Mouse (Mus musculus) regulatory T cell (primary cell): Measurements from ENCODE around the gene Babam2.
"Not testable (repeated sequence)": the region's sequence is repeated elsewhere in the genome, so short reads cannot be mapped to it uniquely, and the experiment has no call there.

Source experiments
- in situ Hi-C: fragments of 300-600 bp; cut with MboI, MseI; formaldehyde crosslinking; loops from one replicate; pipeline ENCODE4 v1.15.1; 2025; ENCODE audit warnings: high pct_unique_total_duplicates

Gene Babam2

GRCm38 (mm10) chr5:31829588-31829987, 132.1 kb downstream of the Babam2 start:
- in situ Hi-C loops: no loop called here

DNA sequence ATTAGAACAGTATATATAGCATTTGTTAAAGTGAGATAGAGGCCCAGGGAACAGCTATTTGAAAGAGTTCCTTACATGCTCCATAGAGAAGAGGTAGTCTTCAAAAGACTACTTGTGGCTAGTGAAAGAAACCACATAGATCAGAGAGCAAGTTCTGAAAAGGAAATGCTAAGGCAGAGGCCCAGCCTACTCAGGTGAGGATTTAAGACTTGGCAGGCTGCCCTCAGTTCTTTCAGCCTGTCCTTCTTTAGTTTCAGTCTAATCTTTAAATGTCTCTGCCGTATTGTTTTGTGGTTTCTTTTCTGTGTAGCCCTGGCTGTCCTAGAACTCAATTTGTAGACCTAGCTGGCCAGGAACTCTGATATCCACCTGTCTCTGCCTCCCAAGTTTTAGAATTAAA, 134.1 kb downstream of the Babam2 start:
- in situ Hi-C loops: no loop called here

GRCm38 (mm10) chr5:31835691-31836090, 138.2 kb downstream of the Babam2 start:
- in situ Hi-C loops: no loop called here

DNA sequence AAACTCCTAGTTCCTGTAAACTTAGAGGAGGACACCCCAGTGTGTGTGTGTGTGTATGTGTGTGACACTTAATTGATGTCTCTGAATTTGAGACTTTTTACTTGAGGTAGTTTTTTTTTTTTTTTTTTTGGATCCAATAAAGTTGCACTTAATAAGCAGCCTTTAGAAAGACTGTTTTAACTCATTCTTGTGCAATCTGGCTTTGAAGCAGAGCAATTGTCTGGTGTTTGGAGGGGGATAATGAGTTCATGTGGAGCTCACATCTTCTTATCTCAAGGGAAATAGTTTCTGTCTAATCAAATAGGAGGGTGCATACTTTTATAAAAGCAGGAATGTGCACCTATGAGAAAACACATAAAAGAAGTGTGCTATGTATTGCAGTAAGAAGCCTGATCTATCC, 142.5 kb downstream of the Babam2 start:
- in situ Hi-C loops: no loop called here

- in situ Hi-C loops: no loop called here
These were observed 142.9 kb downstream of the Babam2 start for GRCm38 (mm10) chr5:31840406-31840805.

- in situ Hi-C loops: no loop called here
These were observed 147.4 kb downstream of the Babam2 start for GRCm38 (mm10) chr5:31844856-31845255.

- in situ Hi-C loops: no loop called here
These were observed 149.5 kb downstream of the Babam2 start for GRCm38 (mm10) chr5:31846971-31847370.

DNA sequence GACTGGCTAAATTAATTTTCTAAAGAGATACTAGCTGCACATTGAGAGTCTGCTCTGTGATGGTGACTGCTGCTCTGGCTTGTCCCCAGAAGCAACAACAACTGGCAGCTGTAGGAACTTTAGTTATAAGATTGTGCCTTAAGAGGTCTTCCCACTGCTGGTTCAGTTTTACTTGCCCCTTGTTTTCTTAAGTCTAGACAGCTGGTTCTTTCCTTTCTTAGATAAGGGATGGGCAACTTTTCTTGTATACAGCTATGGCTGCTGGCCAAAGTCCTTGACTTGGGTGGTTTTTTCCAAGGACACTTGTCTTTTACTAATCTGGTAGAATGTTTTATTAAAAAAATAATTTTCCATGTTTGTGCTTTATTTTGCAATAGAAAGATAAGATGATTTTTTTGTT, 151.5 kb downstream of the Babam2 start:
- in situ Hi-C loops: no loop called here

DNA sequence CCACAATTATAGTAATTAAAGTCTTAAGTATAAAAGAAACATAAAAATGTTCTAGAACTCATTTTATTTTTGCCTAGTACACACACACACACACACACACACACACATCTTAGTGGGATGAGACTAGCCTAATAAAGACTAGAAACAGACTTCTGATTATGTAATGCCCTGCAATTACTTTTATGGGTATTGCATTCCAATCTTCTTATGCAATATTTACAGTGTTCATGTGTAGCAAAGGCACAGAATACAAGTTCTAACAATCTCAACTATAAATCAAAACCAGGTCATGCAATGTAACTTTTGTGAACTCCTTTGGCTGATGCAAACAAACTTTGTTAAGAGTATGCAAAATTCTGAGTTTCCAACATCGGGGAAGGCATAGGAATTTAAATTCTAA, 155.3 kb downstream of the Babam2 start:
- in situ Hi-C loops: no loop called here

DNA sequence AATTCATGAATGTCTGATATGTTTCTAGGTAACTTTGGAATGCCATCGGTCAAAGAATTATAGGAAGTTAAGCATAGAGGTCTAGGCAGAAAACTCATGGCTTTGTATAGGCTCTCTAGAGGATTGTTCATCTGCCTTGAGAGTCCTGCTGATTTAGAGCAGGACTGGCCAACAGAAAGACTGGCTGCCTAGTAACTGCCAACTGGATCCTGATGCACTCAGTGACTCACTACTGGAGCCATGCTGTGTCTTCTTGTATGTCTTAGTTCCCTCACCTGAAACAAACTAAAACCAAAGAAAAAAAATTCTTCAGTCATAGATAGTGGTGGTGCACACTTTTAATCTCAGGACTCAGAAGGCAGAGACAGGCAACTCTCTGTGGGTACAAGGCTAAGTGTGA, 156.3 kb downstream of the Babam2 start:
- in situ Hi-C loops: no loop called here

- in situ Hi-C loops: not testable (repeated sequence)
These were observed 161.4 kb downstream of the Babam2 start for GRCm38 (mm10) chr5:31858877-31859276.

- in situ Hi-C loops: no loop called here
These were observed 162.9 kb downstream of the Babam2 start for GRCm38 (mm10) chr5:31860426-31860825.

DNA sequence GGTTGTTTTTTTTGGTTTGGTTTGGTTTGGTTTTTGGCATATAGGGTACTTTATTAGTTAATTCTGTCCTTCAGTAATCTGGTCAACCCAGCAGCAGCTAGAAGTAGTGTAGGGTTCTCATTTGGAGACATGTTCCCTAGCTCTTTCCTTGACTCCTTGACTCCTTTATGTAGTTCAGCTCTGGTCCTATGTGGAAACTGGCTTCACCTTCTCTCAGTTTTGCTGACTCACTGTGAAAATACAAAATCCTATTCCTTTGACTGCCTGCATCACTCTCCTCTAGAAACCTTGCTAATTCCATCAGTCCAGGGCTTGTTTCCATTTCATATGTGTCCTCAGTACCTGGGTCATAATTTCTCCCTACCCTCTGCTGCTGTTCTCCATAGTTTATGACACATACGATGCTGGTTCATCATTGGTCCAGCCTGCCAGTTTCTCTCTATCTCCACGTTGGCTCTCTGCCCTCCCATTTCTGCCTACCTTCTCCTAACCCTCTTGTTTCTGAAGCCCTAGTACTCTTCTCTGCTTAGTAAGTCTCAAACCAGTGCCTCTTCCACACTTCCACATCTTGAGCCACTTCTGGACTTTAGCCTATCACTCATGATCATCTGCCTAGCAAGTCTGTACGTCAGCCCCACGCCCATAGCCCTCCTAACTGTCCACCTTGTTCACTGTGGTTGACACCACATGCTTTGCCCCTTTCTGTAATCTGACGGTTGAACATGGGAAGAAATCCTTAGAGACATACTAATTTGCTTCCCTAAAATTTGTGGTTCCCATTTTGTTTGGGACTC, 163.5 kb downstream of the Babam2 start:
- in situ Hi-C loops: no loop called here

DNA sequence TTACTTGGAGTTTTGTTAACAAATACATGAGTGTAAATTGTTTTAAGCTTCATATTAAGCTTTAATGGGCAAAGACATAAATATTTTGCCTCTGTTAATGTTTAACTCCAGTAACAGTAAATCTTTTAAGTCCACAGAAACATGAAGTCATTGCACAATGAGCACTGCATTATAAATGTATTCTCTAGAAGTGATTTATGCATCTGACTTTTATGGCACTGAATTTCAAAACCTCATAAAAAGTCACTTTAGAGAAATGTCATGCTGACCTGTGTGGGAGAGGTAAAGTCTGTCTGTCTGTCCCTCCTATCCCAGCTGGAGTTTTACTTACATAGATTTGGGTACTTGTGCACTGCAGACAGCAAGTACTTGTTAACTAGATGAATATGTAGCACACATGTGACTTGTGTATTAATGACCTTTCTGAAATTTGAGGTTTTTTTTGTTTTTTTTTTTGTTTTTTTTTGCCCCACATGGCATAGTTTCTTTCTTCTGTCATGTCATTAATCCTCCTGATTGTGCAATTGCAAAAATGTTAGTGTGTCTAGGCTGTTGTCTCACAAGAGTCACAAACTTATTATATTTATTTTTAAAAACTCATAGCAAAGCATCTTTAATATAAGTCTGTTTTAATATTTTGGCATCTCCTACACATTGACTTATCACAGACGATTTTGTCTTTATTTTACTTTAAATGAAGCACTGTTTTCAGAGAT, 165.4 kb downstream of the Babam2 start:
- in situ Hi-C loops: no loop called here

- in situ Hi-C loops: no loop called here
These were observed 166.6 kb downstream of the Babam2 start for GRCm38 (mm10) chr5:31864095-31864494.

DNA sequence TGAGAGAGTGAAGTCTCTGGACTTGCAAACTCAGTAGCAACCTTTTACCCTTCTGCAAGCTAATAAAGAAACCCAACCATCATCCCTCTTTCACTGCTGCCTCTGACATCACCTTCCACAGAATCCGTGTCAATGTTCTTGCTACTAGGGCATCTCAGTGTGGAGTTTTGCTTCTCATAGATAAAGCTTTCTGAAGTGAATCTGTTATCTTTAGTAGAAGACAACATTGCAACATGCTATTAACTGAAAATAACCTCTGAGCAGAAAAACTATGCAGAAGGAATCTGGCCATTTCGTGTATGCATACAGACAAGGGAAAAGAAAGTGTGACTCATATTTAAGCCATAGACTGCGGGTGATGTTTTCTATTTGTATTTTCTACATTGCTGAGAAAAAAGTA, 168.6 kb downstream of the Babam2 start:
- in situ Hi-C loops: no loop called here

DNA sequence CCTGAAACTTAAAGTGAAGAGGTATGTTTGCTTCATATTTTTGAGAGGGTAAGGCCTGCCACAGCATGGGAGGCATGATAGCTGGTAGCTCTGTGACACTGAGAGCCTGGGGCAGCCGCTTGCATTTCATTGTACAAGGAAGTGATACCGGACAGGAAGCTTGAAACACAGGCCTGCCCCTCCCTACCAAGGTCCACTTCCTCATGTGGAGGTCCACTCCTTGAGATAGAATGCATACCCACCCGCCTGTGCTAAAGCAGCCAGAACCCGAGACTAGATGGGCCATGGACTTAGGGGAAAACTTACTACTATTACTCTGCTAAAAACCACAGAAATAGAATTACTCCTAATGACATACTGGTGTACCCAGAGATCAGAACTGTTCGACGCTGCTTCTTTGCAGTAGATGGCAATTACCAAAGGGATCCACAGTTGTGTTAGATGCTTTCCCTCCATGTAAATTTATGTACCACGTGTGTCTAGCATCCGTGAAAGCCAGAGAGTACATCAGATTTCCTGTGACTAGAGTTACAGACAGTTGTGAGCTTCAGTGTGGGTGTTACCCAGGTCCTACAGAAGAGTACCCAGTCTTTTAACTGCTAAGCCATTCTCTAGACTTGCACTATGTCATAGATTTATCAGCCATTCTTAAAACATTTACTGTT, 173.5 kb downstream of the Babam2 start:
- in situ Hi-C loops: no loop called here

DNA sequence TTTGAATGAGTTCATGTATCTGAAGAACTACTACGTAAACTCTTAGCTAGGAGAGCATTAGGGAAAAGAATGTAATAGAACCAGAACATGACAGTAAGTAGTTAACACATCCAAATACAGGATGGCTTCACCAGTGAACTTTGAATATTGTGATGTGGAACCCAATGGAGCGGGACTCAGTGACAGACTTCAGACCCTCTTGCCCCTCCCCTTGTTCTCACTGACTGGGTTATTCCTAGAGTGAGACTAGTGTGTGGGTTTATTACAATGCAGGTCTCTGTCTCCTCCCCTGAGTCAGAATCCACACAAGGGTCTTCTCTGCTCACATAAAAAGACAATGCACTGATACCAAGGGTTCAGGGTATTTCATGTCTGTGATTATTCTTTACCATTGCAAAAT, 175.8 kb downstream of the Babam2 start:
- in situ Hi-C loops: no loop called here

DNA sequence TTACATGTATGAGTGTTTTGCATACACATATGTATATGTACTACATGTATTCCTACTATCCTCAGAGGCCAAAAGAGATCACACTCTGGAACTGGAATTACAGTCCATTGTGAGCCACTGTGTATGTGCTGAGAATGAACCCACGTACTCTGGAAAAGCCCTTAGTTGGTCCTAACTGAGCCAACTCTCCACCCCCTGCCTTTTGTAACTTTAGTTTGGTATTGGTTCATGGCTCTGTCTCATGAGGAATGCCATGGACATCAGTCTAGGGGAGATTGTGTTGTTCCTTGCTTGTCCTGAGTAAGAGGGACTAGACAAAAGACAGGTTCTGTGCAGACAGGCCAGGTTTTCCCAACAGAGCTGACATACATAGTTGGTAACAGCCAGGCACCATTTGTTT, 177.1 kb downstream of the Babam2 start:
- in situ Hi-C loops: no loop called here

DNA sequence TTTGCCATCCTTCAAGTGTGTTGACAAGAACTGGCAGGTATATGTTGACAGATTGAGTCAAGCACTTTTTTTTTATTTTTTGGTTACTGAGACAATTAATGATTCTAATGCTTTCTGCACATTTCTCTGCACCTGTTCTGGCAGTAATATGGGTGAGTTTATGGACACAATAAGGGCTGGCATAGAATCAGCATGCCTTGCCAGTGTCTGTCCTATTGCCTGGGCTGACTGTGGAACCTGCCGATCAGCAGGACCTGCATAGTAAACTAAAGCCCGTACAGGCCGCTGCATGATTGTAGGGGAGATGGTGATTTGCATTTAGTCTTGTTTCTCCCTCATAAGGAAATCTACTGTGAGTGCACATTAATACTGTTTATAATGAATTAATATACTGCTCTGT, 178.0 kb downstream of the Babam2 start:
- in situ Hi-C loops: no loop called here

DNA sequence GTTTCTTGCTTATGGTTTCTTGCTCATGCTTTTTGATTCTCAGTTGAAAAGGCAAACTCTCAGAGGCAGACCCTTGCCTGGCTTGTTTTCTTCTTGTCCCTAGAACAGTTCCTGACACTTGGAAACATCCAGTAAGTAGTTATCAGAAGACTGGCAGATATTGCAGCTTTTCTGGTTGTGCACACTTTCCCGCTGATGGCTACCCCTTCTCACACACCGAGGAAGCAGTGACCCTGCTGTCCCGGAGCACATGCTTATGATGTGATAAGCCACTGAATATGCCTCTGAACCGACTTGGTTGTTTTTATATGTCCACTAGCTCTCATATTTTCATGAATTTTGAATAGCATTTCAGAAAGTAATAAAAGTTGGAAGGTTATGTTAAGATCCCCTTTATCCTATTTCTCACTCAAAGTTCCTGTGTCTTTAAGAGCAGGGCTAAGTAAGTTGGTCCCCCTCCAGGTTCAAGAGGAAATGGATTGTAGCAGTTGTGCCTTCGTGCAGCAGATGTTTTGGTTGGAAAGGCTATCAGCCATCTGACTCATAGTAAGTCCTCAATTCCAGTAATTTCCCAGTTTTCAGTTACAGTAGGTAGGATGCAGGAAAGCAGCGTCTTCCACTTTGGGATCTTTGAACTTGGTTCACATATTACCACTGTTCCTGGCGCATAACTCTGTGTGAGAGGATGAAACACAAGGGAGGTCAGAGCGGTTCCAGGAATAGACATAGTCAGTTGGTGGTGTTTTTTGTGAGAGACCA, 178.9 kb downstream of the Babam2 start:
- in situ Hi-C loops: no loop called here

- in situ Hi-C loops: no loop called here
These were observed 183.0 kb downstream of the Babam2 start for GRCm38 (mm10) chr5:31880457-31880856.
